Mouse (Mus musculus): Measurements from ENCODE around the gene Celf1. TPM values are rescaled to one million over a fixed set of nuclear protein-coding genes. Genes with fewer than 3 reads are reported as not detected.

Gene Celf1
- polyA plus RNA-seq, 1 experiment from 2014 or later, result 81.3 TPM

DNA sequence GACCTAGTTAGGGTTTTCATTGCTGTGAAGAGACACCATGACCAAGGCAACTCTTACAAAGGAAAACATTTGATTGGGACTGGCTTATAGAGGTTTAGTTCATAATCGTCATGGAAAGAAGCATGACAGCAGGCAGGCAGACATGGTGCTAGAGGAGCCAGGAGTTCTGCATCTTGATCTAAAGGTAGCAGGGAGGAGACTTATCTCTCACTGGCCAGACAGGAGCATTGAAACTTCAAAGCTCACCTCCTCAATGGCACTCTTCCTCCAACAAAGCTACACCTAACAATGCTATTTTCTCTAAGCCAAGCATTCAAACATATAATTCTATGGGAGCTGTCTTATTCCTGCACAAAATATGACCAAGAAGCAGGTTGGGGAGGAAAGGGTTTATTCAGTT, 86.3 kb downstream of the Celf1 start:
- Histone ChIP-seq H3K27me3 (ENCODE audit: control insufficient read depth, insufficient read depth, low read length) (no peaks in the 10 kb centered on the region), H3K4me2 (ENCODE audit: low read depth, low read length) (no peak overlapping the region), H3K4me3 (ENCODE audit: low read depth, low read length) (no peak overlapping the region), H3K9ac (replicated peaks; ENCODE audit: low read length) (no peak overlapping the region), H3K9me3 (replicated peaks; ENCODE audit: control insufficient read depth, low read length) (no peaks in the 10 kb centered on the region), H3K27ac (replicated peaks; ENCODE audit: low read depth, low read length) (no peak overlapping the region), H3K36me3 (replicated peaks; ENCODE audit: control insufficient read depth, insufficient read depth, low read depth, low read length) (no peaks in the 10 kb centered on the region), H3K4me1 (ENCODE audit: control insufficient read depth, insufficient read depth, low read length) (no peaks in the 10 kb centered on the region)
- DNase-seq (ENCODE audit: low spot score) (no peak), ATAC-seq (replicated peaks; ENCODE audit: insufficient number of reproducible peaks, low FRiP score, low TSS enrichment, low read depth) (no peak)
- 78% methylated on average over 1 of the region's 1 CpGs for WGBS

DNA sequence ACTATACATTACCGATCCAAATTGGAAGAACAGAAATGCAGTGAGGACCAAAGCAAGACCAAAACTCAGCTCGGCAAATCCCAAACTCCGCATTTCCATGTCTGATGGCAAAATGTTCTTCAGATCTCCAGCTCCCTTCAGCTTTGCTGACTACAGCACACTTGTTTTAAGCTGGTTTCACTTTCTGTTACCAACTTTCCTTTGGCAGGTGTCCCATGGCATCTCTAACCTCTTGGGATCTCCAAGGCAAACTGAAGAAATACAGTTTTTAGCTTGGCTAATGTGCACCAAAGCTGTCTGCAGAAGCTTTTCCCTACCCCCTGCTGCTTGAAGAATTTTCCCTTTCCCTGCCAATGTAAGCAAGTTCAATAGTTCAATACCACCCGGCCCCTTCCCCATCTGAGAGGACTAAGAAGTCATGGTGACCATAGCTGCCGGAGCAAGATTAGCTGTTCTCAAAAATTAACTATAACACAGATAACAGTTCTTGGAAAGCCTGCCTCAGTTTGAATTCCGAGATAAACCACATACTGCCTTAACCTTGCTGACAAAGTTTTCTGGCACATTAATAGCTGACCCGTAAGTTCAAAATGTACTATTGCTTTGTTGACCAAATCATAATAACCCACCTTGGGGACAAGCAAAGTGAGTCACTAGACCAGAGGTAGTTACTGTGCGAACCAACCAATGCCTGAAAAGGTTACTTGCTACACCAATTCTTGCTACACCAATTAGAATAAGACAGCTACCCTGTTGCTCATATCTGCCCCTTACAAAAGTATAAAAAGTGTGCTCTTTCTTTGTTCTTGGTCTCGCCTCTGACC, 87.4 kb downstream of the Celf1 start:
- ATAC-seq (replicated peaks; ENCODE audit: insufficient number of reproducible peaks, low FRiP score, low TSS enrichment, low read depth), result no peak
- no peaks in the 10 kb centered on the region for H3K36me3 ChIP-seq (replicated peaks; ENCODE audit: control insufficient read depth, insufficient read depth, low read depth, low read length)
- 88% methylated on average over 9 of the region's 9 CpGs for WGBS

DNA sequence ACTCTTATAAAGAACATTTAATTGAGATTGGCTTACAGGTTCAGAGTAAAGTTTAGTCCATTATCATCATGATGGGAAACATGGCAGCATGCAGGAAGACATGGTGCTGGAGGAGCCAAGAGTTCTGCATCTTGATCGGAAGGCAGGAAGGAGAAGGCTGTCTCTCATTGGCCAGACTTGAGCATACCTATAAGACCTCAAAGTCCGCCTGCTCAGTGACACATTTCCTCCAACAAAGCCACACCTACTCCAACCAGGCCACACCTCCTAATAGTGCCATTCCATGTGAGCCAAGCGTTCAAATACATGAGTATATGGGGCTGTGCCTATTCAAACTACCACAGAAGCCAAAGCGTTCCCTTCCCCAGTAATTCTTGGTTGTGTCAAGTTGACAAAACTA, 91.0 kb downstream of the Celf1 start:
- no peak overlapping the region for H3K4me2 ChIP-seq (ENCODE audit: low read depth, low read length)
- no peaks in the 10 kb centered on the region for H3K9me3 ChIP-seq (replicated peaks; ENCODE audit: control insufficient read depth, low read length)
- H3K4me3 ChIP-seq (ENCODE audit: low read depth, low read length), result no peak overlapping the region
- H3K9ac ChIP-seq (replicated peaks; ENCODE audit: low read length), result no peak overlapping the region
- H3K27ac ChIP-seq (replicated peaks; ENCODE audit: low read depth, low read length), result no peak overlapping the region
- WGBS, result 81% methylated on average over 4 of the region's 4 CpGs
- ATAC-seq (replicated peaks; ENCODE audit: insufficient number of reproducible peaks, low FRiP score, low TSS enrichment, low read depth) (no peak), DNase-seq (ENCODE audit: low spot score) (no peak)
- H3K4me1 ChIP-seq (ENCODE audit: control insufficient read depth, insufficient read depth, low read length), result no peaks in the 10 kb centered on the region
- no peaks in the 10 kb centered on the region for H3K27me3 ChIP-seq (ENCODE audit: control insufficient read depth, insufficient read depth, low read length)
- H3K36me3 ChIP-seq (replicated peaks; ENCODE audit: control insufficient read depth, insufficient read depth, low read depth, low read length), result no peaks in the 10 kb centered on the region

More for the DNA sequence above, 87.4 kb downstream of the Celf1 start:
- no peak for DNase-seq (ENCODE audit: low spot score)
- no peaks in the 10 kb centered on the region for H3K9me3 ChIP-seq (replicated peaks; ENCODE audit: control insufficient read depth, low read length)
- H3K4me2 ChIP-seq (ENCODE audit: low read depth, low read length), result no peak overlapping the region
- H3K9ac ChIP-seq (replicated peaks; ENCODE audit: low read length), result no peak overlapping the region
- no peaks in the 10 kb centered on the region for H3K27me3 ChIP-seq (ENCODE audit: control insufficient read depth, insufficient read depth, low read length)
- H3K4me1 ChIP-seq (ENCODE audit: control insufficient read depth, insufficient read depth, low read length), result no peaks in the 10 kb centered on the region
- H3K4me3 ChIP-seq (ENCODE audit: low read depth, low read length), result no peak overlapping the region
- no peak overlapping the region for H3K27ac ChIP-seq (replicated peaks; ENCODE audit: low read depth, low read length)

DNA sequence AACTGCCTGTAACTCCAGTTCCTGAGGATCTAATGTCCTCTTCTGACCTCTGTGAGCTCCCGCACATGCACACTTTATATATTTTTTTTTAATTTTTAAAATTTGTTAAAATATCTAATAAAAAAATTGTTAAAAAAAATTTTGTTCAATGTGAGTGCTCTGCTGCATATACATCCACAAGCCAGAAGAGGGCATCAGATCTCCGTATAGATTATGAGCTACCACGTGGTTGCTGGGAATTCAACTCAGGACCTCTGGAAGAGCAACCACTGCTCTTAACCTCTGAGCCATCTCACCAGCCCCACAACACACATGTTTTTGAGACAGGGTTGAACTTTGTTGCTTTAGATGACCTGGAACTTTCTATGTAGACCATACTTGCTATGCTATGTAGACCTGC, 92.8 kb downstream of the Celf1 start:
- H3K4me2 ChIP-seq (ENCODE audit: low read depth, low read length), result no peak overlapping the region
- peak; percentile 20 for DNase-seq (ENCODE audit: low spot score)
- H3K4me1 ChIP-seq (ENCODE audit: control insufficient read depth, insufficient read depth, low read length), result no peaks in the 10 kb centered on the region
- H3K9ac ChIP-seq (replicated peaks; ENCODE audit: low read length), result no peak overlapping the region
- ATAC-seq (replicated peaks; ENCODE audit: insufficient number of reproducible peaks, low FRiP score, low TSS enrichment, low read depth), result no peak
- no peak overlapping the region for H3K4me3 ChIP-seq (ENCODE audit: low read depth, low read length)
- WGBS, result 20% methylated on average over 3 of the region's 3 CpGs
- H3K27me3 ChIP-seq (ENCODE audit: control insufficient read depth, insufficient read depth, low read length), result no peaks in the 10 kb centered on the region
- no peaks in the 10 kb centered on the region for H3K9me3 ChIP-seq (replicated peaks; ENCODE audit: control insufficient read depth, low read length)
- H3K27ac ChIP-seq (replicated peaks; ENCODE audit: low read depth, low read length), result no peak overlapping the region
- H3K36me3 ChIP-seq (replicated peaks; ENCODE audit: control insufficient read depth, insufficient read depth, low read depth, low read length), result no peaks in the 10 kb centered on the region

DNA sequence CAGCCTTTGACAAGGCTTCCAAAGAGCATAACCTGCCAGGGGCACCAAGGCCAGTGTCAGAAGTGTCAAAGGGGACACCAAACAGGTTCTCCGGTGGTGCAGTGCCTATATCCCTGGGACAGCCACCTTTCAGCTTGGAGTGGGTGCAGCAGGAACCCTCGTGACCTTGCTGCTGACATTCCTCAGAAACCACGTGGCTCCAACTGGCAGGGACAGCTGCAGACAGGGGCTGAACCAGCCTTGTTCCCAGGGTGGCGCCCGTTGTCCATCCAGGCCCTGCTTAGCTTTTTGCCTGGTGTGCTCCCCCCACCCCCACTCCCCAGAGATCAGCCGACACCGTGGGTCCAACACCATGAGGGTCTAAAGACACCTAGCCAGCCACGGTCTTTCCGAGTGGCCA, 95.2 kb downstream of the Celf1 start, which contains the start of gene Rapsn:
Gene Rapsn (plus strand): TSS at position 236 of the 400 bp plus-strand sequence.
- no peaks in the 10 kb centered on the region for H3K4me1 ChIP-seq (ENCODE audit: control insufficient read depth, insufficient read depth, low read length)
- no peak within 1 kb of the TSS; the same call in 1 of the 2 replicates for H3K9ac ChIP-seq (replicated peaks; ENCODE audit: low read length)
- no peak within 1 kb of the TSS for H3K27ac ChIP-seq (replicated peaks; ENCODE audit: low read depth, low read length)
- no peaks in the 10 kb centered on the region for H3K9me3 ChIP-seq (replicated peaks; ENCODE audit: control insufficient read depth, low read length)
- H3K27me3 ChIP-seq (ENCODE audit: control insufficient read depth, insufficient read depth, low read length), result no peaks in the 10 kb centered on the region
- WGBS, result 73% methylated on average over 9 of the region's 9 CpGs
- no peak within 1 kb of the TSS for H3K4me3 ChIP-seq (ENCODE audit: low read depth, low read length)
- no peak for ATAC-seq (replicated peaks; ENCODE audit: insufficient number of reproducible peaks, low FRiP score, low TSS enrichment, low read depth)
- H3K4me2 ChIP-seq (ENCODE audit: low read depth, low read length), result no peak within 1 kb of the TSS
- no peak for DNase-seq (ENCODE audit: low spot score)
- no peaks in the 10 kb centered on the region for H3K36me3 ChIP-seq (replicated peaks; ENCODE audit: control insufficient read depth, insufficient read depth, low read depth, low read length)

DNA sequence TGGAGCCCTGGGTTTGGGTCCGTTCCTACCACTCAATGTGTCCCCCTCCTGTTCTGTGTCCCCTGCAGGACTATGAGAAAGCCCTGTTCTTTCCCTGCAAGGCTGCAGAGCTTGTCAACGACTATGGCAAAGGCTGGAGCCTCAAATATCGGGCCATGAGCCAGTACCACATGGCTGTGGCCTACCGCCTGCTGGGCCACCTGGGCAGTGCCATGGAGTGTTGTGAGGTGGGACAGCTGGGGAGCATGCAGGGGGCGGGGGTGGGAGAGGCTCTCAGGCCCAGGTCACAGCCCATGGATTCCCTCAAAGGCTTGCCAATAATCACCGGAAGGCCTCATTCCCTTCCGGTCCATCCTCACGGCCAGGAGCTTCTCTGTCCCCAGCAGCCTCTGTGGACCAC, 101.6 kb downstream of the Celf1 start:
- no peak overlapping the region for H3K4me2 ChIP-seq (ENCODE audit: low read depth, low read length)
- H3K27ac ChIP-seq (replicated peaks; ENCODE audit: low read depth, low read length), result no peak overlapping the region
- no peak overlapping the region for H3K9ac ChIP-seq (replicated peaks; ENCODE audit: low read length)
- DNase-seq (ENCODE audit: low spot score) (no peak), ATAC-seq (replicated peaks; ENCODE audit: insufficient number of reproducible peaks, low FRiP score, low TSS enrichment, low read depth) (no peak)
- H3K36me3 ChIP-seq (replicated peaks; ENCODE audit: control insufficient read depth, insufficient read depth, low read depth, low read length), result no peaks in the 10 kb centered on the region
- no peak overlapping the region for H3K4me3 ChIP-seq (ENCODE audit: low read depth, low read length)
- 0 out of 2 replicates have a peak, but pooled peaks cover 3% of the 10 kb centered on the region for H3K4me1 ChIP-seq (ENCODE audit: control insufficient read depth, insufficient read depth, low read length)
- H3K27me3 ChIP-seq (ENCODE audit: control insufficient read depth, insufficient read depth, low read length), result no peaks in the 10 kb centered on the region
- 80% methylated on average over 8 of the region's 8 CpGs for WGBS
- H3K9me3 ChIP-seq (replicated peaks; ENCODE audit: control insufficient read depth, low read length), result no peaks in the 10 kb centered on the region

DNA sequence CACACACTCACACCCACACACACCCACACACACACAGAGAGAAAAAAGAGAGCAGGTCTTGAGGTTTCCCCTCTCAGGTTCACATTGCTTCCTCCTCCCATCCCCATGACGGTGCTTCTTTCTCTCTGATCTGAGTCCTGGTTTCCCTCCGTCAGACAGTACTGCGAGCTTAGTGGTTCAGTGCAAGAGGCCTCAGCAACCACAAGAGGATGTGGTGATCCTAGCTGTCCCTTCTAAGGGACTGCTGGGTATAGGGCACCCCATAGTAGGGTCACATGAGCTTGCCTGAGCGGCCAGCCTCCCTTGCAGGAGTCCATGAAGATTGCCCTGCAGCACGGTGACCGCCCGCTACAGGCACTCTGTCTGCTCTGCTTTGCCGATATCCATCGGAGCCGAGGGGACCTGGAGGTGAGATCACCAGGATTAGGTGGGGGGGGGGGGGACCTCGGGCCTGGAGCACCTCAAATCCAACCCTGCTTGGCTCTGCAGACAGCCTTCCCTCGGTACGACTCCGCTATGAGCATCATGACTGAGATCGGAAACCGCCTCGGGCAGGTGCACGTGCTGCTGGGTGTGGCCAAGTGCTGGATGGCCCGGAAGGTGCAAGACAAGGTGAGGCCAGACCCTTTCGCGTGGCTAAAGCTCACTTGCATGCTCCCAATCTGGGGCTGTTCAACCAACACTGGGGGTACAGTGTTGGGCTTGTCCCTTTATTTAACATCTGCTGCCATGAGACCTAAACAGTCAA, 102.6 kb downstream of the Celf1 start:
- H3K4me3 ChIP-seq (ENCODE audit: low read depth, low read length), result no peak overlapping the region
- 77% methylated on average over 21 of the region's 21 CpGs for WGBS
- H3K27me3 ChIP-seq (ENCODE audit: control insufficient read depth, insufficient read depth, low read length), result no peaks in the 10 kb centered on the region
- H3K9me3 ChIP-seq (replicated peaks; ENCODE audit: control insufficient read depth, low read length), result no peaks in the 10 kb centered on the region
- DNase-seq (ENCODE audit: low spot score) (no peak), ATAC-seq (replicated peaks; ENCODE audit: insufficient number of reproducible peaks, low FRiP score, low TSS enrichment, low read depth) (no peak)
- H3K27ac ChIP-seq (replicated peaks; ENCODE audit: low read depth, low read length), result no peak overlapping the region
- 0 out of 2 replicates have a peak, but pooled peaks cover 3% of the 10 kb centered on the region for H3K4me1 ChIP-seq (ENCODE audit: control insufficient read depth, insufficient read depth, low read length)
- no peak overlapping the region for H3K4me2 ChIP-seq (ENCODE audit: low read depth, low read length)
- H3K36me3 ChIP-seq (replicated peaks; ENCODE audit: control insufficient read depth, insufficient read depth, low read depth, low read length), result no peaks in the 10 kb centered on the region
- H3K9ac ChIP-seq (replicated peaks; ENCODE audit: low read length), result no peak overlapping the region

DNA sequence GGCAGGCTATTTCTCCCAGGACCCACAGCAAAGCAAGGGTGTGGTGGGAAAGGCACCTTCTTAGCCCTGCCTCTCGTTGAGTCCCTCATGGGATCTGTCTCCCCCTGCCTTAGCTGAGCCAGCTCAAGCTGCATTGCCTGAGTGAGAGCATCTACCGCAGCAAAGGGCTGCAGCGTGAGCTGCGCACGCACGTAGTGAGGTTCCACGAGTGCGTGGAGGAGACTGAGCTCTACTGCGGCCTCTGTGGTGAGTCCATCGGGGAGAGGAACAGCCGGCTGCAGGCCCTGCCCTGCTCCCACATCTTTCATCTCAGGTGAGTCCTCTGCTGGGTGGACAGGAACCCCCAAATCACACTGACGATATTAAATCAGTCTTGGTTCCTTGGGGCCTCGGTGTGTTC, 104.5 kb downstream of the Celf1 start:
- Histone ChIP-seq H3K4me2 (ENCODE audit: low read depth, low read length) (no peak overlapping the region), H3K9me3 (replicated peaks; ENCODE audit: control insufficient read depth, low read length) (no peaks in the 10 kb centered on the region), H3K9ac (replicated peaks; ENCODE audit: low read length) (no peak overlapping the region), H3K27me3 (ENCODE audit: control insufficient read depth, insufficient read depth, low read length) (no peaks in the 10 kb centered on the region), H3K4me1 (ENCODE audit: control insufficient read depth, insufficient read depth, low read length) (0 out of 2 replicates have a peak, but pooled peaks cover 3% of the 10 kb centered on the region), H3K4me3 (ENCODE audit: low read depth, low read length) (no peak overlapping the region), H3K27ac (replicated peaks; ENCODE audit: low read depth, low read length) (no peak overlapping the region), H3K36me3 (replicated peaks; ENCODE audit: control insufficient read depth, insufficient read depth, low read depth, low read length) (no peaks in the 10 kb centered on the region)
- 84% methylated on average over 13 of the region's 13 CpGs for WGBS
- ATAC-seq (replicated peaks; ENCODE audit: insufficient number of reproducible peaks, low FRiP score, low TSS enrichment, low read depth) (no peak), DNase-seq (ENCODE audit: low spot score) (no peak)
